Mouse (Mus musculus) forebrain, embryonic 10.5 days (tissue): ENCODE results near the gene Gramd2. TPM values are rescaled to one million over a fixed set of nuclear protein-coding genes. Genes with fewer than 3 reads are reported as not detected.
A peak's percentile ranks its signal among the peaks of the same experiment; 100 is the strongest.

Source experiments
- DNase-seq: peaks from one replicate; pipeline ENCODE4 v3.0.0-alpha.2; 2017; ENCODE audit warnings: low spot score; ENCODE audit errors: extremely low spot score
- H3K27ac ChIP-seq: fragments of 300-500 bp; sonication (generic); 2 replicates; pipeline ENCODE4 v1.5.1; 2016; ENCODE audit warnings: mild to moderate bottlenecking
- H3K27me3 ChIP-seq: fragments of 300-500 bp; sonication (generic); 2 replicates; pipeline ENCODE4 v1.6.1; 2016; ENCODE audit warnings: mild to moderate bottlenecking; ENCODE audit not compliant: poor library complexity, severe bottlenecking
- H3K36me3 ChIP-seq: fragments of 300-500 bp; sonication (generic); replicated peaks from 2 replicates; pipeline ENCODE4 v1.6.1; 2016; ENCODE audit warnings: mild to moderate bottlenecking, moderate library complexity
- H3K4me1 ChIP-seq: fragments of 300-500 bp; sonication (generic); 2 replicates; pipeline ENCODE4 v1.6.1; 2016
- H3K4me3 ChIP-seq: fragments of 300-500 bp; sonication (generic); 2 replicates; pipeline ENCODE4 v1.5.1; 2016; ENCODE audit warnings: mild to moderate bottlenecking, moderate library complexity
- H3K9me3 ChIP-seq: fragments of 300-500 bp; sonication (generic); 2 replicates; pipeline ENCODE4 v1.6.1; 2016; ENCODE audit warnings: mild to moderate bottlenecking, moderate library complexity
- WGBS: fragments of 180-500 bp; shearing (Covaris S2); methylation state at CpG from one replicate; pipeline ENCODE4 v1.1.7; 2016; 5-methylcytosine and 5-hydroxymethylcytosine counted together
- polyA plus RNA-seq: library from polyadenylated mRNA; unstranded; fragments of >200 nt; fragmentation: Nextera tagmentation; extraction: Ambion mirVana; gene quantifications from 2 replicates; pipeline ENCODE4 v1.2.1, GENCODE M21; 2016

Gene Gramd2
- 0.22 and 0.46 TPM in 2 replicates for polyA plus RNA-seq

- 1% methylated on average over 47 of the region's 47 CpGs for WGBS
- H3K4me1 ChIP-seq, result peaks cover 19% of the 10 kb centered on the region
- peaks cover 49% of the 10 kb centered on the region for H3K36me3 ChIP-seq
- peak within 1 kb of the TSS; percentile 58 for H3K4me3 ChIP-seq
- peak; percentile 90 for DNase-seq
- no peaks in the 10 kb centered on the region for H3K9me3 ChIP-seq
- H3K27me3 ChIP-seq, result peaks cover 30% of the 10 kb centered on the region
- H3K27ac ChIP-seq, result peak within 1 kb of the TSS; percentile 68
Measured at GRCm38 (mm10) chr9:59679678-59680533, at the start of gene Gramd2. Gramd2 (plus strand) TSS chr9:59680144.

GRCm38 (mm10) chr9:59638372-59638771 is 41.6 kb upstream of the Gramd2 start:
- peaks cover 91% of the 10 kb centered on the region for H3K36me3 ChIP-seq
- H3K9me3 ChIP-seq, result no peaks in the 10 kb centered on the region
- no peaks in the 10 kb centered on the region for H3K4me1 ChIP-seq
- no peak overlapping the region for H3K27ac ChIP-seq
- H3K27me3 ChIP-seq, result no peaks in the 10 kb centered on the region
- DNase-seq, result no peak
- WGBS, result 92% methylated on average over 1 of the region's 1 CpGs
- no peak overlapping the region for H3K4me3 ChIP-seq

GRCm38 (mm10) chr9:59639936-59640335 is 40.0 kb upstream of the Gramd2 start:
- no peaks in the 10 kb centered on the region for H3K4me1 ChIP-seq
- no peak overlapping the region for H3K27ac ChIP-seq
- H3K4me3 ChIP-seq, result no peak overlapping the region
- H3K9me3 ChIP-seq, result no peaks in the 10 kb centered on the region
- H3K36me3 ChIP-seq, result peaks cover 84% of the 10 kb centered on the region
- no peaks in the 10 kb centered on the region for H3K27me3 ChIP-seq
- no peak for DNase-seq
- 93% methylated on average over 4 of the region's 4 CpGs for WGBS

GRCm38 (mm10) chr9:59641320-59641719 is 38.6 kb upstream of the Gramd2 start:
- Histone ChIP-seq H3K36me3 (peaks cover 79% of the 10 kb centered on the region), H3K27me3 (no peaks in the 10 kb centered on the region), H3K4me1 (no peaks in the 10 kb centered on the region), H3K27ac (no peak overlapping the region), H3K4me3 (no peak overlapping the region), H3K9me3 (no peaks in the 10 kb centered on the region)
- 89% methylated on average over 2 of the region's 2 CpGs for WGBS
- DNase-seq, result no peak

GRCm38 (mm10) chr9:59649911-59650310 is 30.0 kb upstream of the Gramd2 start:
- WGBS, result 98% methylated on average over 4 of the region's 4 CpGs
- H3K9me3 ChIP-seq, result no peaks in the 10 kb centered on the region
- no peak overlapping the region for H3K4me3 ChIP-seq
- no peaks in the 10 kb centered on the region for H3K27me3 ChIP-seq
- no peak overlapping the region for H3K27ac ChIP-seq
- peaks cover 55% of the 10 kb centered on the region for H3K36me3 ChIP-seq
- DNase-seq, result no peak
- peaks cover 1% of the 10 kb centered on the region for H3K4me1 ChIP-seq

GRCm38 (mm10) chr9:59653371-59653770 is 26.6 kb upstream of the Gramd2 start:
- Histone ChIP-seq H3K27ac (no peak overlapping the region), H3K4me1 (peaks cover 16% of the 10 kb centered on the region), H3K9me3 (no peaks in the 10 kb centered on the region), H3K36me3 (peaks cover 43% of the 10 kb centered on the region), H3K27me3 (no peaks in the 10 kb centered on the region), H3K4me3 (no peak overlapping the region)
- WGBS, result 45% methylated on average over 3 of the region's 3 CpGs
- no peak for DNase-seq

GRCm38 (mm10) chr9:59654450-59654983 is 25.4 kb upstream of the Gramd2 start:
- no peak for DNase-seq
- Histone ChIP-seq H3K4me3 (no peak overlapping the region), H3K27me3 (no peaks in the 10 kb centered on the region), H3K9me3 (no peaks in the 10 kb centered on the region), H3K36me3 (peaks cover 43% of the 10 kb centered on the region), H3K4me1 (peaks cover 27% of the 10 kb centered on the region), H3K27ac (no peak overlapping the region)
- WGBS, result 86% methylated on average over 2 of the region's 2 CpGs

GRCm38 (mm10) chr9:59655958-59656634 is 23.8 kb upstream of the Gramd2 start, which contains the start of gene Pkm:
Pkm (plus strand) TSS chr9:59656368.
- under 1% methylated on average over 46 of the region's 46 CpGs for WGBS
- no peaks in the 10 kb centered on the region for H3K9me3 ChIP-seq
- no peaks in the 10 kb centered on the region for H3K27me3 ChIP-seq
- H3K27ac ChIP-seq, result peak within 1 kb of the TSS; percentile 100
- peak within 1 kb of the TSS; percentile 92 for H3K4me3 ChIP-seq
- peaks cover 43% of the 10 kb centered on the region for H3K4me1 ChIP-seq
- DNase-seq, result peak; percentile 97
- H3K36me3 ChIP-seq, result peaks cover 43% of the 10 kb centered on the region

- H3K4me3 ChIP-seq, result peak overlapping the region; percentile 92
- DNase-seq, result peak; percentile 97
- peak overlapping the region; percentile 100 for H3K27ac ChIP-seq
- H3K4me1 ChIP-seq, result peaks cover 51% of the 10 kb centered on the region
- H3K36me3 ChIP-seq, result peaks cover 43% of the 10 kb centered on the region
- H3K9me3 ChIP-seq, result no peaks in the 10 kb centered on the region
- H3K27me3 ChIP-seq, result no peaks in the 10 kb centered on the region
- WGBS, result under 1% methylated on average over 65 of the region's 65 CpGs
Measured at GRCm38 (mm10) chr9:59656635-59657617, 23.0 kb upstream of the Gramd2 start.

GRCm38 (mm10) chr9:59658146-59658545 is 21.8 kb upstream of the Gramd2 start:
- H3K27ac ChIP-seq, result peak overlapping the region; percentile 100
- no peaks in the 10 kb centered on the region for H3K9me3 ChIP-seq
- peak overlapping the region; percentile 92 for H3K4me3 ChIP-seq
- H3K36me3 ChIP-seq, result peaks cover 53% of the 10 kb centered on the region
- WGBS, result 4% methylated on average over 4 of the region's 4 CpGs
- H3K27me3 ChIP-seq, result no peaks in the 10 kb centered on the region
- H3K4me1 ChIP-seq, result peaks cover 63% of the 10 kb centered on the region
- no peak for DNase-seq

- peaks cover 65% of the 10 kb centered on the region for H3K36me3 ChIP-seq
- H3K4me3 ChIP-seq, result peak overlapping the region; percentile 92
- peaks cover 74% of the 10 kb centered on the region for H3K4me1 ChIP-seq
- H3K9me3 ChIP-seq, result no peaks in the 10 kb centered on the region
- H3K27me3 ChIP-seq, result no peaks in the 10 kb centered on the region
- DNase-seq, result peak; percentile 88
- 28% methylated on average over 14 of the region's 14 CpGs for WGBS
- peak overlapping the region; percentile 100 for H3K27ac ChIP-seq
Measured at GRCm38 (mm10) chr9:59659036-59660026, 20.6 kb upstream of the Gramd2 start.
